Comparison of ENCODE assay signal across 16 mouse cellular contexts in genomic region chr13:35800270-35800669, GRCm38 (mm10).
"Had no signal": no experiment of that assay in that cellular context is flagged by ENCODE, and none has a peak within 500 bp of the region (broad histone marks: within the 10 kb centered on the region; RNA-seq: fewer than 3 reads in every experiment).

No protein-coding gene starts in this region.

- H3K9ac ChIP-seq: neural tube, embryonic 13.5 days; neural tube, embryonic 15.5 days; stomach, embryonic 15.5 days had no signal

- H3K4me3 ChIP-seq: neural tube, embryonic 13.5 days; neural tube, embryonic 15.5 days; stomach, embryonic 15.5 days had no signal

- H3K27ac ChIP-seq: neural tube, embryonic 13.5 days; neural tube, embryonic 15.5 days; stomach, embryonic 15.5 days; stomach, postnatal 0 days had no signal

- H3K4me2 ChIP-seq: neural tube, embryonic 13.5 days; neural tube, embryonic 15.5 days; stomach, embryonic 15.5 days had no signal

- H3K9me3 ChIP-seq: neural tube, embryonic 13.5 days; neural tube, embryonic 15.5 days; stomach, embryonic 15.5 days had no signal

- DNase-seq: retina, postnatal 1 day; right cerebral cortex, adult 18-20 months; right cerebral cortex, postnatal 14 days; right cerebral cortex, postnatal 25 days; right cerebral cortex, postnatal 4 days; spleen, adult 18-20 months; thymus, adult 18-20 months; thymus, adult 2 months; thymus, postnatal 14 days; thymus, postnatal 25 days; thymus, postnatal 36 days; thymus, postnatal 4 days had no signal

- H3K36me3 ChIP-seq: neural tube, embryonic 13.5 days; neural tube, embryonic 15.5 days; stomach, embryonic 15.5 days had no signal

- H3K27me3 ChIP-seq: neural tube, embryonic 13.5 days; neural tube, embryonic 15.5 days; stomach, embryonic 15.5 days had no signal
